Mouse (Mus musculus) lung, postnatal 0 days (tissue): ENCODE measurements at regions not wholly inside any gene's neighbourhood (a gene's known extent, or its start where the extent isn't known, plus 50 kb on each side); places are given as distances from the start of the nearest gene placed in this dataset.

Experiments used
- CTCF ChIP-seq: IDR thresholded peaks from 2 replicates; pipeline ENCODE4 v1.5.1; 2016; ENCODE audit warnings: antibody characterized with exemption, mild to moderate bottlenecking
- EP300 ChIP-seq: IDR thresholded peaks from 2 replicates; pipeline ENCODE4 v1.6.1; 2016; ENCODE audit warnings: antibody characterized with exemption, mild to moderate bottlenecking, control low read depth

GRCm38 (mm10) chr9:120739199-120739952 is 168.1 kb downstream of the Rpl14 start:
- no peak for TF ChIP-seq CTCF
- TF ChIP-seq EP300, result no peak
